Mouse (Mus musculus) lung, adult 2 months (tissue): Measurements from ENCODE around the gene Ddah2.

Experiments used
- CTCF ChIP-seq: fragments of 200-500 bp; IDR thresholded peaks from 2 replicates; pipeline ENCODE4 v1.5.1; 2011; ENCODE audit warnings: mild to moderate bottlenecking, low read length, control low read depth; ENCODE audit not compliant: insufficient read depth
- POLR2A ChIP-seq: fragments of 200-500 bp; IDR thresholded peaks from 2 replicates; pipeline ENCODE4 v1.6.1; 2011; ENCODE audit warnings: low read depth, mild to moderate bottlenecking, control low read depth, low read length, borderline replicate concordance; ENCODE audit errors: extremely low read depth

- no peak for TF ChIP-seq POLR2A
- no peak for TF ChIP-seq CTCF
Measured at GRCm38 (mm10) chr17:35106522-35106921, 47.7 kb downstream of the Ddah2 start.
